Mouse (Mus musculus): ENCODE results near the gene Pdzrn4. TPM values are rescaled to one million over a fixed set of nuclear protein-coding genes. Genes with fewer than 3 reads are reported as not detected.

The Pdzrn4 gene
- polyA plus RNA-seq, 1 experiment = 0.28 TPM

- DNase-seq (ENCODE audit: low read depth) = no peak
Measured at GRCm38 (mm10) chr15:92587431-92587830, 190.8 kb downstream of the Pdzrn4 start.

GRCm38 (mm10) chr15:92594721-92595120 lies 198.0 kb downstream of the Pdzrn4 start:
- no peak for DNase-seq (ENCODE audit: low read depth)

- no peak for DNase-seq (ENCODE audit: low read depth)
Measured at GRCm38 (mm10) chr15:92597011-92597780, 200.5 kb downstream of the Pdzrn4 start.

- DNase-seq (ENCODE audit: low read depth) = no peak
Measured at GRCm38 (mm10) chr15:92598380-92599295, 202.0 kb downstream of the Pdzrn4 start.

GRCm38 (mm10) chr15:92599381-92599780 lies 202.7 kb downstream of the Pdzrn4 start:
- DNase-seq (ENCODE audit: low read depth) = no peak

- no peak for DNase-seq (ENCODE audit: low read depth)
Measured at GRCm38 (mm10) chr15:92610866-92611265, 214.2 kb downstream of the Pdzrn4 start.

- no peak for DNase-seq (ENCODE audit: low read depth)
Measured at GRCm38 (mm10) chr15:92612386-92612785, 215.7 kb downstream of the Pdzrn4 start.

GRCm38 (mm10) chr15:92613228-92613627 lies 216.5 kb downstream of the Pdzrn4 start:
- DNase-seq (ENCODE audit: low read depth) = no peak

GRCm38 (mm10) chr15:92621731-92622234 lies 225.1 kb downstream of the Pdzrn4 start:
- DNase-seq (ENCODE audit: low read depth) = no peak

- DNase-seq (ENCODE audit: low read depth) = no peak
Measured at GRCm38 (mm10) chr15:92622323-92622722, 225.6 kb downstream of the Pdzrn4 start.

GRCm38 (mm10) chr15:92629172-92629571 lies 232.5 kb downstream of the Pdzrn4 start:
- DNase-seq (ENCODE audit: low read depth) = no peak

- DNase-seq (ENCODE audit: low read depth) = no peak
Measured at GRCm38 (mm10) chr15:92634044-92634610, 237.4 kb downstream of the Pdzrn4 start.

- DNase-seq (ENCODE audit: low read depth) = no peak
Measured at GRCm38 (mm10) chr15:92640212-92641082, 243.8 kb downstream of the Pdzrn4 start.

GRCm38 (mm10) chr15:92671279-92672051 lies 274.8 kb downstream of the Pdzrn4 start:
- DNase-seq (ENCODE audit: low read depth) = no peak

GRCm38 (mm10) chr15:92676096-92676495 lies 279.4 kb downstream of the Pdzrn4 start:
- no peak for DNase-seq (ENCODE audit: low read depth)

- DNase-seq (ENCODE audit: low read depth) = no peak
Measured at GRCm38 (mm10) chr15:92678377-92678776, 281.7 kb downstream of the Pdzrn4 start.

- DNase-seq (ENCODE audit: low read depth) = no peak
Measured at GRCm38 (mm10) chr15:92679541-92679940, 282.9 kb downstream of the Pdzrn4 start.

GRCm38 (mm10) chr15:92696276-92696956 lies 299.7 kb downstream of the Pdzrn4 start:
- DNase-seq (ENCODE audit: low read depth) = no peak

GRCm38 (mm10) chr15:92704146-92704545 lies 307.5 kb downstream of the Pdzrn4 start:
- no peak for DNase-seq (ENCODE audit: low read depth)

- no peak for DNase-seq (ENCODE audit: low read depth)
Measured at GRCm38 (mm10) chr15:92738676-92739075, 342.0 kb downstream of the Pdzrn4 start.
